In genomic region chr2:34373886-34374285, GRCm38 (mm10) we compare ENCODE assay signal across 10 mouse cellular contexts. TPM values are rescaled to one million over a fixed set of nuclear protein-coding genes. Genes with fewer than 3 reads are reported as not detected.
DNase-seq lines count a peak whose midpoint lies in the region; ATAC-seq and TF ChIP-seq lines count a peak whose summit lies in the region.
"Had no signal": no experiment of that assay in that cellular context is flagged by ENCODE, and none has a peak within 500 bp of the region (broad histone marks: within the 10 kb centered on the region; RNA-seq: fewer than 3 reads in every experiment).

No protein-coding gene starts in this region.

- H3K9ac ChIP-seq in hindbrain, embryonic 14.5 days: no peak overlapping the region
- no peak overlapping the region for H3K9ac ChIP-seq in hindbrain, embryonic 13.5 days

- intact Hi-C loops in gastrocnemius, adult 2 months (cut with DNase I): loop anchor here (2.0 to 10.0 kb wide), 3 partner anchors 33 to 261 kb away; partner anchors contain the start of gene Mapkap1

- H3K27ac ChIP-seq in hindbrain, embryonic 14.5 days: no peak overlapping the region
- no peak overlapping the region for H3K27ac ChIP-seq in hindbrain, embryonic 13.5 days
- no peak overlapping the region for H3K27ac ChIP-seq in gastrocnemius, adult 2 months

- H3K4me2 ChIP-seq in hindbrain, embryonic 14.5 days (replicated peaks): peak overlapping the region; percentile 75; the same call in 1 of the 2 replicates
- no peak overlapping the region for H3K4me2 ChIP-seq in hindbrain, embryonic 13.5 days

- TF ChIP-seq CTCF in gastrocnemius, adult 2 months (IDR thresholded peaks at IDR 0.05): no peak

- H3K36me3 ChIP-seq in hindbrain, embryonic 14.5 days (replicated peaks; ENCODE audit: control insufficient read depth, insufficient read depth): no peaks in the 10 kb centered on the region
- H3K36me3 ChIP-seq in hindbrain, embryonic 13.5 days: no peaks in the 10 kb centered on the region

- H3K4me1 ChIP-seq in hindbrain, embryonic 14.5 days (replicated peaks; ENCODE audit: control insufficient read depth, insufficient read depth, low read length): peaks cover 7% of the 10 kb centered on the region
- H3K4me1 ChIP-seq in hindbrain, embryonic 13.5 days (replicated peaks): peaks cover 17% of the 10 kb centered on the region

- peak; percentile 11 for DNase-seq in cerebellum, adult 9-11 months
- no peak for DNase-seq in cerebellum, postnatal 10 days
- no peak for DNase-seq in hindbrain, embryonic 14.5 days (ENCODE audit: low spot score)
- DNase-seq in right cerebral cortex, adult 18-20 months: peak; percentile 6
- DNase-seq in right cerebral cortex, postnatal 4 days: no peak
- DNase-seq in gastrocnemius, adult 2 months: no peak
- no peak for DNase-seq in adipocyte (ENCODE audit: low spot score)
- DNase-seq: kidney, adult 11 months; lung, postnatal 36 days had no signal

- 43% methylated on average over 3 of the region's 3 CpGs for WGBS in hindbrain, embryonic 14.5 days
- 38% methylated on average over 3 of the region's 3 CpGs for WGBS in hindbrain, embryonic 13.5 days

- H3K27me3 ChIP-seq in hindbrain, embryonic 14.5 days (ENCODE audit: control insufficient read depth, insufficient read depth, low read length): no peaks in the 10 kb centered on the region
- no peaks in the 10 kb centered on the region for H3K27me3 ChIP-seq in hindbrain, embryonic 13.5 days

- ATAC-seq in hindbrain, embryonic 14.5 days (ENCODE audit: low FRiP score): no peak
- no peak for ATAC-seq in hindbrain, embryonic 13.5 days (ENCODE audit: low FRiP score)

- no peaks in the 10 kb centered on the region for H3K9me3 ChIP-seq in hindbrain, embryonic 14.5 days (ENCODE audit: control insufficient read depth, low read length)
- no peaks in the 10 kb centered on the region for H3K9me3 ChIP-seq in hindbrain, embryonic 13.5 days

- H3K4me3 ChIP-seq in hindbrain, embryonic 14.5 days (replicated peaks; ENCODE audit: low read length): no peak overlapping the region
- no peak overlapping the region for H3K4me3 ChIP-seq in hindbrain, embryonic 13.5 days
- no peak overlapping the region for H3K4me3 ChIP-seq in gastrocnemius, adult 2 months

RNA-seq across cellular contexts. Expression of gene Pbx3, which starts 0.9 kb away (rescaled TPM):
- polyA plus RNA-seq in hindbrain, embryonic 14.5 days (2014; fragmentation: Nextera tagmentation; extraction: Ambion mirVana): 156 and 167 TPM in 2 replicates
- polyA plus RNA-seq in hindbrain, embryonic 13.5 days (2015; fragmentation: Nextera tagmentation; extraction: Ambion mirVana): 133 TPM in 2 replicates
- 1 to 10 TPM; 2.3 TPM for total RNA-seq in gastrocnemius, adult 2 months (2021)

RNA-seq across cellular contexts. Expression of gene Mapkap1, which starts 32.7 kb away (rescaled TPM):
- polyA plus RNA-seq in hindbrain, embryonic 14.5 days (2014; fragmentation: Nextera tagmentation; extraction: Ambion mirVana): 100 and 101 TPM in 2 replicates
- polyA plus RNA-seq in hindbrain, embryonic 13.5 days (2015; fragmentation: Nextera tagmentation; extraction: Ambion mirVana): 96.6 and 100 TPM in 2 replicates
- total RNA-seq in gastrocnemius, adult 2 months (2021): 10 to 100 TPM; 55.1 to 69.0 TPM

Comparison
In these comparisons a context has a peak if more than half of its experiments do, and no peak if none do; other contexts are left out.
1. DNase-seq: peak in cerebellum, adult 9-11 months (single experiment) and right cerebral cortex, adult 18-20 months (single experiment); none in cerebellum, postnatal 10 days (0 of 2), hindbrain, embryonic 14.5 days (single experiment), right cerebral cortex, postnatal 4 days (single experiment), gastrocnemius, adult 2 months (single experiment) and adipocyte (single experiment).